Mouse (Mus musculus): ENCODE data around the gene Slc1a6.

- TF ChIP-seq POLR2A (IDR thresholded peaks at IDR 0.05; ENCODE audit: borderline replicate concordance, extremely low read depth, low read depth, low read length) (no peak), CTCF (IDR thresholded peaks at IDR 0.05; ENCODE audit: insufficient read depth, low read length) (no peak)
These were observed 27.7 kb upstream of the Slc1a6 start, which contains the start of gene Ccdc105 for GRCm38 (mm10) chr10:78752452-78753191.
